Mouse (Mus musculus) hindlimb bud, embryonic 11.5 days (tissue): ENCODE results near the gene Nek5.

Experiments used
- DNase-seq: peaks from one replicate; pipeline ENCODE4 v3.0.0-alpha.2; 2012; ENCODE audit warnings: low read depth, low spot score; ENCODE audit errors: extremely low spot score

The Nek5 gene

DNA sequence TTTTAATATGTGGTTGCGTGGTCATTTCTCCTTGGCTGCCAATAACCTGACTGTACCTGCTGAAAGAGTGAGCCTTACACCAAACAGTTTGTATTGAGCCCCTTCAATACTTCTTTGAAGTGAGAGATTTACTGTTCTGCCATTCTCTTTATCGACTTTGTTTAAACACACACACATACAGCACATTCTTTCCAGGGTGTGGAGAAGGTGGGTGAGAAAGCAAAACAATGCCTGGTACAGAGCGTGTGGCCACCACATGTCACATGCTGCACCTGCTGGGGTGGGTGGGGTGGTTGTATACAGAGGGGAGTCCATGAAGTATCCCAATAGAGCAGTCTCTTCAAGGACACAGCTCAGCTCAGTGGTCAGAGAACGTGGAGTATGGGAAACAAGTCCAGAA is 99.6 kb downstream of the Nek5 start:
- no peak for DNase-seq
